Mouse (Mus musculus) kidney, adult 18-20 months (tissue): Measurements from ENCODE around the gene Zcchc17.

ENCODE experiments used
- DNase-seq: peaks from one replicate; pipeline ENCODE4 v3.0.0; 2021

Gene Zcchc17

DNA sequence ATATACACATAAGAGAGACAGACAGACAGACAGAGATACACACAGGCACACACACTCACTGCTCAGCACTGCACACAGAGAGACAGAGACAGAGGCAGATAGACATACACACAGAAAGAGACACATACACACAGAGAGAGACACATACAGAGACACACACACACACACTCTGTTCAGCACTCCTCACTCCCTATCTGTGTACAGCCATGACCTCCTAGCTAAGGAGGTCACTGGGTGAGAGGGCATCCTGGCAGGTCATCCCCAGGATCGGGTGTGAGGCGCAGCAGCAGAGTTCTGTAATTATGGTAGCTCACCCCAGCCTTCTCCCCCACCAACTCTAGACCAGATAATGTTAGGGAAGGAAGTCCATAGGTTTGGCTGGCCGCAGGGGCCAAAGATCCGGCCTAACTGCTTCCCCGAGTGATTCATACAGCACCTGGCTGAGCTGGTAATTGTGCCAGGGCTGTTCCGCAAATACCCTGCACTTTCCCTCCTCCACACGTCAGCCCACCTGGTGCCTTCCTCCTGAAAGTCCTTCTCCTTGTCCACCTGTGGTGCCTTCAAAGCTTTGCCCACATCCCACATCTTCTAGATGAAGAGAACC, 83.1 kb downstream of the Zcchc17 start:
- DNase-seq: no peak

GRCm38 (mm10) chr4:130275823-130276105, 84.0 kb downstream of the Zcchc17 start:
- no peak for DNase-seq

DNA sequence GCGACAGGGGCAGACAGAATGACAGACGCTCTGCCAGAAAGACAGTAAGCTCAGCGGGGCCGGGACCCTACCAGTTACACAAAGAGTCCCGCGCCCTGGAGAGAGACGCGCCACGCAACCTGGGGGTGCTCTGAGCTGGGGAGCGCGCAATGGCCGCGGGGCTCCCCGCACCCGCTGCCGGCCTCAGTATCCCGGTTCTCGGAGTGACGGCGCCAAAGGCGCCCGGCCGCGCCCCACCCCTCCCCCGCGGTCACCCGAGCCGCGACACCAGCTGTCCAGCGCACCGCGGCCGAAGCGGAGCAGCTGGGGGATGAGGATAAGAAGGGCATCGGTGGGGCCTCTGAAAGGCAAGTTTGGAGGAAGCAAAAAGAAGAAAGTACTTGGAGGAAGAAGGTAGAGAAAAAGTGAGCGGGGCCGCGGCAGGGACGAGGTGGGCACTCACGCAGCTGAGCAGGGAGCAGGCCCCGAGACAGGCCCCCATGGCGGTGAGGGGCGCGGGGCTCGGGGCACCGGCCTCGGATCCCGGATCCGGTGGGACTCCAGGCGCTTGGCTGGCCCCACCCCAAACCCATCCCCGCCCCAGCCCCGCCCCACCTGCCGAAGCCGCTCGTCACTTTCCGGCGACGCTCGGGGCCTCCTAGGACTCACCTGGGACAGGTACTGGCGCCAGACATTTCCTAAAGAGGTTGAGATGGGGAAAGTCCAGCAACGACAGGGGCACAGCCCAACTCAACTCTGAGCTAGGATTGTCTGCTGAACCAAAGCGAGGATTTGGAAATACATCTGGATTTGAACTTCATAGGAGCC, 84.5 kb downstream of the Zcchc17 start:
- DNase-seq: peak; percentile 57

- DNase-seq: no peak
Observed at GRCm38 (mm10) chr4:130274346-130275015, 85.3 kb downstream of the Zcchc17 start.

DNA sequence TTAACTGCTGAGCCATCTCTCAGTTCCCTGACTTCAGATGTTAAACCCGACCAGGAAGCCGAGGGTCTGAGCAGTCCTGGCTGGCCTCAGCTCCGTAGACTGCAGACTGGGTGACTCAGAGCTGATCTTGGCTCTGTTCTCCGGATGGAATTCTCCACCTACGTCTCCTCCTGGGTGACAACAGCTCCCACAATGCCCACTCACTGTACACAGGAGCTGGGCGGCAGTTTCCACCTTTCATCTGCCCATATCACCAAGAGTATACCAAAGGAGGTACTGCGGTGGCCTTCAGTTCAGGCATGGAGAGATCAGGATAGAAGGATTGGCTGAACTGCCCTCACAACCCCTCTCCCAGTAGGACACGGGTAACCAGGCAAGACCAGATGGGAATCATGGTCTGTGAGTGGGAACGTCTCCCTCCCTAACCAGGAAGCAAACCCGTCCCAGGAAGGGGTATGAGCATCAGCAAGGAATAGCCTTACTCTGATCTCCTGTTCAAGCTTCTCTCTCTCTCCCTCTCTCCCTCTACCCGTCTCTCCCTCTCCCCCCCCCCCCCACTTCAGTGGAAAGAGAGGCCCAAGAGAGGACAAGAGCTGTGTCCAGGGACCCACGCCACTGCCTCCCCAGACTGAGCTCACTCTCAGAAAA, 85.9 kb downstream of the Zcchc17 start:
- DNase-seq: no peak

GRCm38 (mm10) chr4:130270611-130271347, 89.0 kb downstream of the Zcchc17 start:
- DNase-seq: no peak

DNA sequence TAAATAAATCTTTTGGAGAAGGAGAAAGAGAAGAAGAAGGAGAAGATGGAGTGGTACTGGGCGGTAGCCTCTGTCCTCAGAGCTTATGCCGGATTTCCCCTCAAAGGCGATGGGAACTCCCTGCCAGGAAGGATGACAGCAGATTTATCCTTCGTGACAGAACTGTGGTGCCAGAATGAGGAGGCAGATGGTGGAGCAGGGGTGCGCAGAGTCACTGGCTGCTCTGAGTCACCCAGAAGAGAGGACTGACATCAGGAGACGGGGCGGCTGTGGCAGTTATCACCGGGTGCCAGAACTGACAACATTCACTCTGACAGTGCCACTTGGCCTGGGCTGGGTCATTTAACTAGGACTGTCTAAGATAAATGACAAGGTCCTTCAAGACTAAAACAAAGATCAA, 89.7 kb downstream of the Zcchc17 start:
- no peak for DNase-seq

DNA sequence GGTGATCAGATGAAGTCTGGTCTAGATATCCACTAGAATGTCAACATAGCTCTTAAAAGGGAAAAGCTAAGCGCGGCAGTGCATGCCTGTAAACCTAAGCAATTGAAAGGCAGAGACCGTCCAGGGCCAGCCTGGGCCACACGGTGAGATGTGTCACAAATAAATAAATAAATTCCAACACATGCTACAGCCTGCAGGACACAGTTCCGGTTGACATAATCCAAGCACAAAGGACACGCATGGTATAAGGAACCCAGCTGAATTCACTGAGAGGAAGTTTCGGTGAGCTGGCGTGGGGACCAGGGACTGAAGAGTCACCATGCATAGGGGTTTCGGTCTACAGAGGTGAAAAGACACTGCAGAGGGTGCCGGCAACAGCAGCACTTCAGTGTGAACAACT, 91.0 kb downstream of the Zcchc17 start:
- no peak for DNase-seq

DNA sequence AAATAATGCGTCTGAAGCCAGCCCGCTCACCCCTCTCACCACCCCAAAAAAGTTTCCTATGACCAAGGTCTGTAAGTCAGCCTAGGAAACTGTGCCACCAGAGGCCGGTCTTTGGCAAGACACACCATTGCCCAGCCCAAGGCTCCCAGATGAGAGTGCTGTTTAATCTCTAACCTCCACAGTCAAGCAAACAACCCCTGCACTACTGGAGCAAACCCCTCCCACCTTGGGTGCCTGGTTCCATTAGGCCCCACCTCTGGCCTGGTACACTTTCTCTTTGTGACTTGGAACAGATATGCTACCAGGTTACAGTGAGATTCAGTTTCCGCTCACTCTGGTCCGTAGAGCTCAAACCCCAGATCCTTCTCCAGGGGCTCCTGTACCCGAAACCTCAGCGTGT, 92.7 kb downstream of the Zcchc17 start:
- DNase-seq: peak; percentile 65

GRCm38 (mm10) chr4:130266601-130267000, 93.1 kb downstream of the Zcchc17 start:
- no peak for DNase-seq
